Mouse (Mus musculus): ENCODE results near the gene Ctsl.

Gene Ctsl

GRCm38 (mm10) chr13:64370173-64370940 lies at the start of gene Ctsl:
Gene Ctsl, minus strand, starts transcription at chr13:64370890.
- peak; percentile 68 for DNase-seq (ENCODE audit: extremely low read depth, low read depth)

GRCm38 (mm10) chr13:64416955-64417601 lies 46.4 kb upstream of the Ctsl start:
- DNase-seq (ENCODE audit: extremely low read depth, low read depth), result no peak

GRCm38 (mm10) chr13:64415659-64416058 lies 45.0 kb upstream of the Ctsl start:
- DNase-seq (ENCODE audit: extremely low read depth, low read depth), result no peak

GRCm38 (mm10) chr13:64412752-64413257 lies 42.1 kb upstream of the Ctsl start:
- no peak for DNase-seq (ENCODE audit: extremely low read depth, low read depth)

GRCm38 (mm10) chr13:64411282-64411681 lies 40.6 kb upstream of the Ctsl start:
- no peak for DNase-seq (ENCODE audit: extremely low read depth, low read depth)

GRCm38 (mm10) chr13:64410604-64411003 lies 39.9 kb upstream of the Ctsl start:
- no peak for DNase-seq (ENCODE audit: extremely low read depth, low read depth)

GRCm38 (mm10) chr13:64407992-64408391 lies 37.3 kb upstream of the Ctsl start:
- no peak for DNase-seq (ENCODE audit: extremely low read depth, low read depth)

GRCm38 (mm10) chr13:64405550-64405949 lies 34.9 kb upstream of the Ctsl start:
- no peak for DNase-seq (ENCODE audit: extremely low read depth, low read depth)

- DNase-seq (ENCODE audit: extremely low read depth, low read depth), result no peak
Observed at GRCm38 (mm10) chr13:64403519-64403918, 32.8 kb upstream of the Ctsl start.

- DNase-seq (ENCODE audit: extremely low read depth, low read depth), result no peak
Observed at GRCm38 (mm10) chr13:64402951-64403460, 32.3 kb upstream of the Ctsl start.

- DNase-seq (ENCODE audit: extremely low read depth, low read depth), result peak; percentile 59
Observed at GRCm38 (mm10) chr13:64402504-64402949, 31.8 kb upstream of the Ctsl start.

- no peak for DNase-seq (ENCODE audit: extremely low read depth, low read depth)
Observed at GRCm38 (mm10) chr13:64402006-64402405, 31.3 kb upstream of the Ctsl start.

- DNase-seq (ENCODE audit: extremely low read depth, low read depth), result no peak
Observed at GRCm38 (mm10) chr13:64400801-64401361, 30.2 kb upstream of the Ctsl start.

GRCm38 (mm10) chr13:64399906-64400305 lies 29.2 kb upstream of the Ctsl start:
- no peak for DNase-seq (ENCODE audit: extremely low read depth, low read depth)

- no peak for DNase-seq (ENCODE audit: extremely low read depth, low read depth)
Observed at GRCm38 (mm10) chr13:64398065-64398464, 27.4 kb upstream of the Ctsl start.

- DNase-seq (ENCODE audit: extremely low read depth, low read depth), result no peak
Observed at GRCm38 (mm10) chr13:64396979-64397378, 26.3 kb upstream of the Ctsl start.

- DNase-seq (ENCODE audit: extremely low read depth, low read depth), result no peak
Observed at GRCm38 (mm10) chr13:64388415-64388814, 17.7 kb upstream of the Ctsl start.

GRCm38 (mm10) chr13:64386048-64386447 lies 15.4 kb upstream of the Ctsl start:
- no peak for DNase-seq (ENCODE audit: extremely low read depth, low read depth)

GRCm38 (mm10) chr13:64384937-64385336 lies 14.2 kb upstream of the Ctsl start:
- DNase-seq (ENCODE audit: extremely low read depth, low read depth), result no peak

GRCm38 (mm10) chr13:64380251-64380650 lies 9.6 kb upstream of the Ctsl start:
- DNase-seq (ENCODE audit: extremely low read depth, low read depth), result no peak

- no peak for DNase-seq (ENCODE audit: extremely low read depth, low read depth)
Observed at GRCm38 (mm10) chr13:64378601-64379000, 7.9 kb upstream of the Ctsl start.

GRCm38 (mm10) chr13:64376472-64376871 lies 5.8 kb upstream of the Ctsl start:
- DNase-seq (ENCODE audit: extremely low read depth, low read depth), result no peak
